Mouse (Mus musculus) hindbrain, embryonic 11.5 days (tissue): Measurements from ENCODE around the gene Sco1. TPM values are rescaled to one million over a fixed set of nuclear protein-coding genes. Genes with fewer than 3 reads are reported as not detected.
A peak's percentile ranks its signal among the peaks of the same experiment; 100 is the strongest.

Experiments
- ATAC-seq: fragments of 200-750 bp; cut with Nextera tagmentation; 2 replicates; pipeline ENCODE4 v1.8.0; 2017; ENCODE audit warnings: mild to moderate bottlenecking, moderate TSS enrichment, moderate library complexity; ENCODE audit not compliant: low FRiP score
- DNase-seq: peaks from one replicate; pipeline ENCODE4 v3.0.0-alpha.2; 2015; ENCODE audit warnings: low spot score
- H3K27ac ChIP-seq: fragments of 300-500 bp; sonication (generic); 2 replicates; pipeline ENCODE4 v1.5.1; 2014; ENCODE audit warnings: mild to moderate bottlenecking, low read depth, low read length
- H3K27me3 ChIP-seq: fragments of 300-500 bp; sonication (generic); 2 replicates; pipeline ENCODE4 v1.6.1; 2014; ENCODE audit warnings: mild to moderate bottlenecking, low read length, moderate library complexity, mixed read lengths; ENCODE audit not compliant: control insufficient read depth, insufficient read depth
- H3K36me3 ChIP-seq: fragments of 300-500 bp; sonication (generic); 2 replicates; pipeline ENCODE4 v1.6.1; 2014; ENCODE audit warnings: mild to moderate bottlenecking, low read length, moderate library complexity, mixed read lengths; ENCODE audit not compliant: control insufficient read depth, insufficient read depth
- H3K4me1 ChIP-seq: fragments of 300-500 bp; sonication (generic); replicated peaks from 2 replicates; pipeline ENCODE4 v1.6.1; 2014; ENCODE audit warnings: low read length, mixed read lengths; ENCODE audit not compliant: control insufficient read depth, insufficient read depth
- H3K4me2 ChIP-seq: fragments of 300-500 bp; sonication (generic); replicated peaks from 2 replicates; pipeline ENCODE4 v1.6.1; 2014; ENCODE audit warnings: mild to moderate bottlenecking, low read depth, low read length
- H3K4me3 ChIP-seq: fragments of 300-500 bp; sonication (generic); 2 replicates; pipeline ENCODE4 v1.5.1; 2014; ENCODE audit warnings: low read depth, low read length
- H3K9ac ChIP-seq: fragments of 300-500 bp; sonication (generic); 2 replicates; pipeline ENCODE4 v1.6.1; 2014; ENCODE audit warnings: low read depth, low read length
- H3K9me3 ChIP-seq: fragments of 300-500 bp; sonication (generic); 2 replicates; pipeline ENCODE4 v1.6.1; 2016; ENCODE audit warnings: low read length; ENCODE audit not compliant: control insufficient read depth
- WGBS: fragments of 180-500 bp; shearing (Covaris S2); extraction: QIAGEN DNeasy Blood & Tissue Kit; methylation state at CpG from one replicate; pipeline ENCODE4 v1.1.7; 2014; 5-methylcytosine and 5-hydroxymethylcytosine counted together
- polyA plus RNA-seq: library from polyadenylated mRNA; unstranded; fragments of >200 nt; fragmentation: Nextera tagmentation; extraction: Ambion mirVana; gene quantifications from 2 replicates; pipeline ENCODE4 v1.2.1, GENCODE M21; 2014

Gene Sco1
- polyA plus RNA-seq, 1 experiment from 2014 or later, result 20.0 TPM

GRCm38 (mm10) chr11:67078000-67078399 is 25.5 kb downstream of the Sco1 start, which contains the start of gene Myh3:
Gene Myh3 (plus strand): TSS chr11:67078300.
- DNase-seq, result no peak
- H3K27ac ChIP-seq, result no peak within 1 kb of the TSS

DNA sequence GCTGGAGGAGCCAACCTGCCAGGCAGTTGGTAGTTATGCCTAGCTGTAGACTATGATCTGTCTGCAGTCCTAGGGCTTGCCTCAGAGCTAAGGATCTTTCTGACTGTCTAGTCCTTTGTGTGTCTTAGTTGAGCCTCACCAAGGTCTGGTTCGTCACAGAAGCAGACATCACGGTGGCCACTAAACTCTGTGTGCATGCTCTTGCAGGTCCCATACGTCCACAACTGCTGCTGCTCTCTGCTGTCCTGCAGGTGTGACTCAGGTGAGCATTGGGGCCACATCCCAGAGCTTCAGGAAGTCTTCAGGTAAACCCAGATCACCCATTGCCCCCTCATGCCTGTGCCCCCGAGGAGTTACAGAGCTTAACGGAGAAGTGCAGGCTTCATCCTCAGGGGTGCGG is 26.4 kb downstream of the Sco1 start:
- Histone ChIP-seq H3K4me1 (no peaks in the 10 kb centered on the region), H3K9me3 (no peaks in the 10 kb centered on the region), H3K36me3 (no peaks in the 10 kb centered on the region), H3K9ac (no peak overlapping the region), H3K27ac (no peak overlapping the region), H3K4me2 (no peak overlapping the region), H3K27me3 (peaks cover 3% of the 10 kb centered on the region; the same call in 1 of the 2 replicates), H3K4me3 (no peak overlapping the region)
- DNase-seq (no peak), ATAC-seq (no peak)
- WGBS, result 87% methylated on average over 6 of the region's 6 CpGs

More at GRCm38 (mm10) chr11:67078000-67078399, 25.5 kb downstream of the Sco1 start, which contains the start of gene Myh3:
- Histone ChIP-seq H3K36me3 (no peaks in the 10 kb centered on the region), H3K4me1 (no peaks in the 10 kb centered on the region), H3K9me3 (no peaks in the 10 kb centered on the region), H3K27me3 (no peaks in the 10 kb centered on the region), H3K4me2 (no peak within 1 kb of the TSS), H3K9ac (no peak within 1 kb of the TSS), H3K4me3 (no peak within 1 kb of the TSS)
- no peak for ATAC-seq
- WGBS, result 90% methylated on average over 5 of the region's 5 CpGs

GRCm38 (mm10) chr11:67079740-67080139 is 27.3 kb downstream of the Sco1 start:
- H3K4me1 ChIP-seq, result no peaks in the 10 kb centered on the region
- H3K4me2 ChIP-seq, result no peak overlapping the region
- H3K9me3 ChIP-seq, result no peaks in the 10 kb centered on the region
- ATAC-seq, result peak; percentile 43
- 53% methylated on average over 11 of the region's 11 CpGs for WGBS
- no peaks in the 10 kb centered on the region for H3K36me3 ChIP-seq
- no peak overlapping the region for H3K4me3 ChIP-seq
- H3K27me3 ChIP-seq, result peaks cover 7% of the 10 kb centered on the region
- DNase-seq, result peak; percentile 34
- no peak overlapping the region for H3K27ac ChIP-seq
- H3K9ac ChIP-seq, result no peak overlapping the region

DNA sequence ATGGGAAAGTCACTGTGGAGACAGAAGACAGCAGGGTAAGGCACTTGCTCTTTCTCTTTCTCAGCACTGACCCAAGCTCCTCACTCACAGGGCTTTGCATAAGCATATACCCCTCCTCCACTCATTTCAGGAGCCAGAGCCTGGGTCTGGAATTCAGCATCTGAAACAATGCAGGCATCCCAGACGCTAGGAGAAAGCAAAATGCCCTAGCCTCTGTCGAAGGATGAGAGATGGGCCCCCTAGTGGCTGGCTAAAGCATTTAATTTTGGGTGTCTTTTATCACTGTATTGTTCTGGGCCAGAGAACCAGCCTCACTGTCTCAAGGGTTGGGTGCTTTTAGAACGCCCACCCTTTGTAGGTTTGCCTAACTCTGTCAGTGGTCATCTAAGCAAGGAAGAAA is 27.7 kb downstream of the Sco1 start:
- H3K27me3 ChIP-seq, result peaks cover 11% of the 10 kb centered on the region
- peak; percentile 61 for ATAC-seq
- H3K4me2 ChIP-seq, result no peak overlapping the region
- WGBS, result 4% methylated on average over 3 of the region's 3 CpGs
- H3K27ac ChIP-seq, result no peak overlapping the region
- no peaks in the 10 kb centered on the region for H3K4me1 ChIP-seq
- no peaks in the 10 kb centered on the region for H3K36me3 ChIP-seq
- H3K4me3 ChIP-seq, result no peak overlapping the region
- no peak overlapping the region for H3K9ac ChIP-seq
- H3K9me3 ChIP-seq, result no peaks in the 10 kb centered on the region
- peak; percentile 86 for DNase-seq

DNA sequence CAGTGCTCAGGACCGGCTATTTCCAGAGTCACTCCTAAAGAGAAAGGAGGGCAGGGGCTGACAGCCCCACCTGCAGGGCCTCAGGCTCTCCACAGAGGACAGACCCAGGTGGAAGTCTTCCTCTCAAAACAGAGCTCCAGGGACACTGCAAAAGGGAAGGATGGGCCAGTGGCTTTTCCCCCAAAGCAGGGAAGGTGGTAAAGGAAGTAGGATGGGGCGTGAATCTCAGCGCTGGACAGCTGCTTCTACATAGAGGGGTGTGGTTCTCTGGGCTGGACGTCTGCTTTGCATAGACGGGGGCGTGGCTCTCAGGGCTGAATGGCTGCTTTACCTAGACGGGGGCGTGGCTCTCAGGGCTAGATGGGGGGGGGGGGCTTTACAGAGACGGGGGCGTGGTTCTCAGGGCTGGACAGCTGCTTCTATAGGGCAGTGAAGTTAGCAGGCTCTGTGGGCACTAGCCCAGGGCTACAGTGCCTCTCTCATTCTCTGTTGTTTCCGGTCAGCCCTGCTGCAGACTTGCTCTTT is 28.7 kb downstream of the Sco1 start:
- no peak overlapping the region for H3K9ac ChIP-seq
- 4% methylated on average over 8 of the region's 11 CpGs for WGBS
- DNase-seq (peak; percentile 85), ATAC-seq (peak; percentile 88)
- H3K4me2 ChIP-seq, result no peak overlapping the region; the same call in 1 of the 2 replicates
- H3K9me3 ChIP-seq, result no peaks in the 10 kb centered on the region
- H3K27ac ChIP-seq, result no peak overlapping the region
- peaks cover 12% of the 10 kb centered on the region for H3K27me3 ChIP-seq
- no peaks in the 10 kb centered on the region for H3K36me3 ChIP-seq
- no peak overlapping the region for H3K4me3 ChIP-seq
- no peaks in the 10 kb centered on the region for H3K4me1 ChIP-seq

DNA sequence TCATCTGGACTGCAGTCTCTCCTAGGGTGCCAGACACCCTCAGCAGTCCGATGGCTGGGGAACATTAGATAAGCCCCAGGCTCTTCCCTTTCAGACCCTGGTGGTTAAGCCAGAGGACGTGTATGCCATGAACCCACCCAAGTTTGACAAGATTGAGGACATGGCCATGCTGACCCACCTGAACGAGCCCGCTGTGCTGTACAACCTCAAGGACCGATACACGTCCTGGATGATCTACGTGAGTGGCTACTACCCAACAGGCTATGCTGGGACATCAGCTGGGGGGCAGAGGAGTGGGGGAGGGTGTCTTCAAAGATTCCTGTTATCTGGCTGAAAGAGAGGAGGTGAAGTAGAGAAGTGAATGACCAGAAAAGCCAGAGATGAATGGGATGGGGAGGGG is 29.7 kb downstream of the Sco1 start:
- WGBS, result 86% methylated on average over 7 of the region's 7 CpGs
- Histone ChIP-seq H3K4me1 (no peaks in the 10 kb centered on the region), H3K4me2 (no peak overlapping the region), H3K9me3 (no peaks in the 10 kb centered on the region), H3K36me3 (no peaks in the 10 kb centered on the region), H3K9ac (no peak overlapping the region), H3K4me3 (no peak overlapping the region), H3K27ac (no peak overlapping the region), H3K27me3 (peaks cover 12% of the 10 kb centered on the region)
- ATAC-seq (no peak), DNase-seq (no peak)

DNA sequence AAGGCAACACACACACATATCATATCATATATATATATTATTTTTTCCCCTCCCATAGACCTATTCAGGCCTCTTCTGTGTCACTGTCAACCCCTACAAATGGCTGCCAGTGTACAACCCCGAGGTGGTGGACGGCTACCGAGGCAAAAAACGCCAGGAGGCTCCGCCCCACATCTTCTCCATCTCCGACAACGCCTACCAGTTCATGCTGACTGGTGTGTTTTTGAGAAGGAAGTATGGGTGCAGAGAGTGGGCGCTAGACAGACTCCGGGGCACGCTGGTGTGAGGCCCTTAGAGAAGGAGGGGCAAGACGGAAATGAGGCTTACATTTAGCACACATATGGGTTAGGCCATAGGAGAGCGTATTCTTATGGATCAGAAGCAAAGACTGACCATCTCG is 30.3 kb downstream of the Sco1 start:
- DNase-seq, result no peak
- H3K9ac ChIP-seq, result no peak overlapping the region
- peaks cover 12% of the 10 kb centered on the region for H3K27me3 ChIP-seq
- no peaks in the 10 kb centered on the region for H3K9me3 ChIP-seq
- WGBS, result 83% methylated on average over 13 of the region's 13 CpGs
- no peak overlapping the region for H3K27ac ChIP-seq
- no peaks in the 10 kb centered on the region for H3K36me3 ChIP-seq
- no peaks in the 10 kb centered on the region for H3K4me1 ChIP-seq
- no peak overlapping the region for H3K4me3 ChIP-seq
- H3K4me2 ChIP-seq, result no peak overlapping the region
- ATAC-seq, result no peak

- DNase-seq (no peak), ATAC-seq (no peak)
- no peak overlapping the region for H3K27ac ChIP-seq
- H3K4me1 ChIP-seq, result no peaks in the 10 kb centered on the region
- WGBS, result 73% methylated on average over 6 of the region's 6 CpGs
- no peaks in the 10 kb centered on the region for H3K9me3 ChIP-seq
- H3K4me2 ChIP-seq, result no peak overlapping the region
- H3K4me3 ChIP-seq, result no peak overlapping the region
- peaks cover 12% of the 10 kb centered on the region for H3K27me3 ChIP-seq
- H3K9ac ChIP-seq, result no peak overlapping the region
- no peaks in the 10 kb centered on the region for H3K36me3 ChIP-seq
Observed at GRCm38 (mm10) chr11:67083239-67083638, 30.8 kb downstream of the Sco1 start.

DNA sequence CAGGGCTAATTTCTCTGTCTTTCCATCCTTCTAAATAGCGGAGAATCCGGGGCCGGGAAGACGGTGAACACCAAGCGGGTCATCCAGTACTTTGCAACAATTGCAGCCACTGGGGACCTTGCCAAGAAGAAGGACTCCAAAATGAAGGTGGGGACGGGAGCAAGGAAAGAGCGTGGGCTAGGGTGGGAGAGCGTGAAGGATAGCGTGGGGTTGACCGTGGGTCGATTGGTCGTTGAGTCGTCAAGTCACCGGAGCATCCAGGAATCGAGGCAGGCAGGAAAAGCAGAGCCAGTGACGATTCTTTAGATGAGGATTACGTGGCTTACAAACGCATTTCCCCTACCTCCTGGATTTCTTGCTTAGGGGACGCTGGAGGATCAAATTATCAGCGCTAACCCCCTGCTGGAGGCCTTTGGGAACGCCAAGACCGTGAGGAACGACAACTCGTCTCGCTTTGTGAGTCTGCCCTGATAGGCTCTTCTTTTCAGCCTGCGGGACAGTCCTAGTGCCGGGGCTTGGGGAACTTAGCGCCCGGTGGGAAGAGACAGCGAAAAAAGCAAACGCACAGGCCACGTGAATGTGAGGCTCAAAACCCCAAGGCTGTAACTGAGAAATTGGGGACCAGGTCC is 31.4 kb downstream of the Sco1 start:
- 38% methylated on average over 32 of the region's 32 CpGs for WGBS
- Histone ChIP-seq H3K27me3 (peaks cover 12% of the 10 kb centered on the region), H3K9ac (no peak overlapping the region), H3K9me3 (no peaks in the 10 kb centered on the region), H3K4me2 (no peak overlapping the region), H3K27ac (no peak overlapping the region), H3K4me1 (no peaks in the 10 kb centered on the region), H3K36me3 (no peaks in the 10 kb centered on the region), H3K4me3 (no peak overlapping the region)
- DNase-seq (peak; percentile 34), ATAC-seq (no peak)
